Mouse (Mus musculus) 416B (cell line): Measurements from ENCODE around the gene Galr3.

ENCODE experiments used
- DNase-seq: peaks from one replicate; pipeline ENCODE4 v3.0.0; 2011; ENCODE audit warnings: low read depth

Gene Galr3

GRCm38 (mm10) chr15:79041585-79041984 is at the start of gene Galr3:
Galr3 (plus strand) TSS chr15:79041885.
- peak; percentile 36 for DNase-seq

- no peak for DNase-seq
Measured at GRCm38 (mm10) chr15:78992235-78992634, 49.5 kb upstream of the Galr3 start.

GRCm38 (mm10) chr15:78992925-78993324 is 48.8 kb upstream of the Galr3 start:
- DNase-seq, result no peak

- DNase-seq, result no peak
Measured at GRCm38 (mm10) chr15:78995916-78996315, 45.8 kb upstream of the Galr3 start.

- DNase-seq, result peak; percentile 24
Measured at GRCm38 (mm10) chr15:78996663-78997062, 45.0 kb upstream of the Galr3 start.

GRCm38 (mm10) chr15:78998348-78998747 is 43.3 kb upstream of the Galr3 start:
- no peak for DNase-seq

- no peak for DNase-seq
Measured at GRCm38 (mm10) chr15:78999586-78999985, 42.1 kb upstream of the Galr3 start.

GRCm38 (mm10) chr15:79000357-79000791 is 41.3 kb upstream of the Galr3 start:
- DNase-seq, result no peak

GRCm38 (mm10) chr15:79001559-79001958 is 40.1 kb upstream of the Galr3 start:
- no peak for DNase-seq

GRCm38 (mm10) chr15:79002036-79002435 is 39.6 kb upstream of the Galr3 start:
- DNase-seq, result no peak

GRCm38 (mm10) chr15:79003079-79003478 is 38.6 kb upstream of the Galr3 start:
- no peak for DNase-seq

GRCm38 (mm10) chr15:79005581-79005980 is 36.1 kb upstream of the Galr3 start:
- no peak for DNase-seq

- DNase-seq, result peak; percentile 36
Measured at GRCm38 (mm10) chr15:79006638-79007037, 35.0 kb upstream of the Galr3 start.

GRCm38 (mm10) chr15:79007059-79007458 is 34.6 kb upstream of the Galr3 start:
- DNase-seq, result no peak

GRCm38 (mm10) chr15:79007836-79008235 is 33.8 kb upstream of the Galr3 start:
- peak; percentile 17 for DNase-seq

GRCm38 (mm10) chr15:79009734-79010133 is 32.0 kb upstream of the Galr3 start:
- no peak for DNase-seq

GRCm38 (mm10) chr15:79011550-79011949 is 30.1 kb upstream of the Galr3 start:
- no peak for DNase-seq

GRCm38 (mm10) chr15:79013382-79013781 is 28.3 kb upstream of the Galr3 start:
- DNase-seq, result no peak

- no peak for DNase-seq
Measured at GRCm38 (mm10) chr15:79018191-79018590, 23.5 kb upstream of the Galr3 start.

GRCm38 (mm10) chr15:79018886-79019285 is 22.8 kb upstream of the Galr3 start:
- DNase-seq, result no peak

GRCm38 (mm10) chr15:79022671-79023230 is 18.9 kb upstream of the Galr3 start:
- DNase-seq, result no peak

- DNase-seq, result no peak
Measured at GRCm38 (mm10) chr15:79023366-79023765, 18.3 kb upstream of the Galr3 start.

- no peak for DNase-seq
Measured at GRCm38 (mm10) chr15:79025687-79026308, 15.9 kb upstream of the Galr3 start.
